Comparison of ENCODE assay signal across 33 mouse cellular contexts in genomic region chr4:59169981-59170380, GRCm38 (mm10). TPM values are rescaled to one million over a fixed set of nuclear protein-coding genes. Genes with fewer than 3 reads are reported as not detected.
DNase-seq lines count a peak whose midpoint lies in the region; ATAC-seq and TF ChIP-seq lines count a peak whose summit lies in the region.
"Had no signal": no experiment of that assay in that cellular context is flagged by ENCODE, and none has a peak within 500 bp of the region (broad histone marks: within the 10 kb centered on the region; RNA-seq: fewer than 3 reads in every experiment).

No protein-coding gene starts in this region.

- ATAC-seq in CD4-positive, CD25-positive, alpha-beta regulatory T cell, adult 4 months, result no peak
- ATAC-seq: forebrain, embryonic 13.5 days; forebrain, embryonic 16.5 days; intestine, embryonic 15.5 days had no signal

- H3K27ac ChIP-seq in thymus, adult 2 months (ENCODE audit: control insufficient read depth, insufficient read depth, low read length), result peak overlapping the region; percentile 12; the same call in 1 of the 2 replicates
- H3K27ac ChIP-seq: embryonic facial prominence, embryonic 10.5 days; embryonic facial prominence, embryonic 13.5 days; forebrain, embryonic 13.5 days; hindbrain, embryonic 12.5 days; hindbrain, embryonic 15.5 days; intestine, embryonic 15.5 days had no signal

- H3K4me1 ChIP-seq in thymus, adult 2 months (replicated peaks; ENCODE audit: control insufficient read depth, insufficient read depth, low read length), result peaks cover 24% of the 10 kb centered on the region
- H3K4me1 ChIP-seq: embryonic facial prominence, embryonic 13.5 days; hindbrain, embryonic 12.5 days; hindbrain, embryonic 15.5 days; intestine, embryonic 15.5 days had no signal

- H3K27me3 ChIP-seq in thymus, adult 2 months (ENCODE audit: control insufficient read depth, insufficient read depth, low read length), result no peaks in the 10 kb centered on the region
- H3K27me3 ChIP-seq: embryonic facial prominence, embryonic 13.5 days; forebrain, embryonic 13.5 days; hindbrain, embryonic 12.5 days; hindbrain, embryonic 15.5 days; intestine, embryonic 15.5 days had no signal

- H3K36me3 ChIP-seq in thymus, adult 2 months (ENCODE audit: control insufficient read depth, insufficient read depth, low read length), result no peaks in the 10 kb centered on the region
- H3K36me3 ChIP-seq: embryonic facial prominence, embryonic 10.5 days; embryonic facial prominence, embryonic 13.5 days; hindbrain, embryonic 12.5 days; hindbrain, embryonic 15.5 days; intestine, embryonic 15.5 days had no signal

- no peak overlapping the region for H3K4me3 ChIP-seq in thymus, adult 2 months (ENCODE audit: control insufficient read depth, insufficient read depth, low read length)
- H3K4me3 ChIP-seq: embryonic facial prominence, embryonic 10.5 days; embryonic facial prominence, embryonic 13.5 days; erythroblast, embryonic 14.5 days; forebrain, embryonic 13.5 days; hindbrain, embryonic 12.5 days; hindbrain, embryonic 15.5 days; intestine, embryonic 15.5 days had no signal

- TF ChIP-seq CTCF in thymus, adult 2 months (IDR thresholded peaks at IDR 0.05; ENCODE audit: borderline replicate concordance, control insufficient read depth, extremely low read depth, insufficient read depth, low read length, poor library complexity), result no peak

- no peak for TF ChIP-seq POLR2A in thymus, adult 2 months (IDR thresholded peaks at IDR 0.05; ENCODE audit: control insufficient read depth, extremely low read depth, insufficient read depth, low read length, poor library complexity)

- DNase-seq in adrenal gland, adult 2 months, result peak; percentile 32
- no peak for DNase-seq in adrenal gland, postnatal 4 days (ENCODE audit: low spot score in 2 of 2)
- DNase-seq in thymus, adult 2 months, result no peak
- no peak for DNase-seq in thymus, adult 18-20 months
- peak; percentile 55 for DNase-seq in naive thymus-derived CD4-positive, alpha-beta T cell, adult 2 months (ENCODE audit: low read depth)
- peak; percentile 38 for DNase-seq in thymus, postnatal 4 days
- DNase-seq: adrenal gland, postnatal 25 days; B cell, adult 2 months; cerebellum, adult 11-12 months; cerebellum, adult 8-10 months; cerebellum, postnatal 36 days; embryo, embryonic 11 days; gastrocnemius, postnatal 14 days; heart, adult 11 months had no signal

- 51% methylated on average over 5 of the region's 5 CpGs for WGBS in thymus, adult 2 months

RNA-seq across cellular contexts. Expression of gene Ugcg, which starts 19.1 kb away (rescaled TPM):
- 10 to 100 TPM; 26.5 to 44.3 TPM for total RNA-seq in adrenal gland, adult 2 months (2021)
- polyA plus RNA-seq in adrenal gland, adult 2 months (2012; rRNA removed), result 41.7 and 49.9 TPM in 2 replicates
- total RNA-seq in adrenal gland, postnatal 4 days (2021), result 10 to 100 TPM; 56.0 to 67.6 TPM
- 47.0 and 84.3 TPM in 2 replicates for polyA plus RNA-seq in thymus, adult 2 months (2012; rRNA removed)
- 10 to 100 TPM; 15.4 to 28.8 TPM for polyA plus RNA-seq in CD4-positive, CD25-positive, alpha-beta regulatory T cell, adult 4 months (2017; shearing (Covaris generic))

RNA-seq across cellular contexts. Expression of gene AI481877, which starts 31.2 kb away (rescaled TPM):
- not detected for total RNA-seq in adrenal gland, adult 2 months (2021)
- polyA plus RNA-seq in adrenal gland, adult 2 months (2012; rRNA removed), result not detected in 2 replicates
- total RNA-seq in adrenal gland, postnatal 4 days (2021), result under 1 TPM in 1 of 2 experiments, not detected in 1; 0.17 TPM
- not detected in 2 replicates for polyA plus RNA-seq in thymus, adult 2 months (2012; rRNA removed)
- not detected for polyA plus RNA-seq in CD4-positive, CD25-positive, alpha-beta regulatory T cell, adult 4 months (2017; shearing (Covaris generic))
- total RNA-seq: gastrocnemius, adult 18-20 months; gastrocnemius, postnatal 14 days; gastrocnemius, postnatal 4 days; heart, adult 8-10 months; heart, postnatal 25 days; hematopoietic stem cell, adult 5-6 weeks; MEL had no signal
- polyA plus RNA-seq: cortical plate, adult 2 months; embryonic facial prominence, embryonic 10.5 days; embryonic facial prominence, embryonic 13.5 days; erythroblast, embryonic 14.5 days; forebrain, embryonic 13.5 days; forebrain, embryonic 16.5 days; heart, embryonic 11.5 days; heart, embryonic 14.5 days; heart, postnatal 0 days; hindbrain, embryonic 12.5 days; hindbrain, embryonic 15.5 days; intestine, embryonic 15.5 days had no signal

Comparison
In these comparisons a context has a peak if more than half of its experiments do, and no peak if none do; other contexts are left out.
1. DNase-seq: peak in adrenal gland, adult 2 months (single experiment), naive thymus-derived CD4-positive, alpha-beta T cell, adult 2 months (single experiment) and thymus, postnatal 4 days (single experiment); none in adrenal gland, postnatal 4 days (0 of 2), thymus, adult 2 months (single experiment) and thymus, adult 18-20 months (0 of 2).